14 mouse cellular contexts compared by ENCODE assay signal in the genomic region with DNA sequence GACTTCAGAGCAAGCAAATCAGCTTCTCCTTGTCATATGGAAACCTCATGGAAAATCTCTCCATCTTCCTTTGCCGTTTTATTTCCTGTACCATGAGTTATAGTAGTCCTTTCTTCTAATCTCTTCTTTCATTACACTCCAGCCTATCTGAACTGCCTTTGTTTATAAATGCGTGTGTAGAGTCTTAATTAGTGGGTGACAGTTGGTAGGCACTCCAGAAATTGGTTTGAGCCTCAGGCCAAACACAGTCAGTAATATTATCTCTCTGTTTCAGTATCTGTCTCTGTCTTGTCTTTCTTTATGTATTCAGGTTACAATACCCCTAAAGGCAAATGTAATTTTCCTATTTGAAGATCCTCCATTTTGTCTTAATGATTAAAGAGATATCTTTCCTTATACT.
"Had no signal": no experiment of that assay in that cellular context is flagged by ENCODE, and none has a peak within 500 bp of the region (broad histone marks: within the 10 kb centered on the region; RNA-seq: fewer than 3 reads in every experiment).

No protein-coding gene starts in this region.

- H3K36me3 ChIP-seq: kidney, embryonic 15.5 days; limb, embryonic 15.5 days; liver, embryonic 12.5 days; midbrain, embryonic 12.5 days had no signal

- H3K9ac ChIP-seq: kidney, embryonic 15.5 days; limb, embryonic 15.5 days; liver, embryonic 12.5 days; lung, embryonic 14.5 days; midbrain, embryonic 12.5 days had no signal

- H3K27ac ChIP-seq: kidney, embryonic 15.5 days; limb, embryonic 15.5 days; liver, embryonic 12.5 days; midbrain, embryonic 12.5 days had no signal

- H3K4me2 ChIP-seq: kidney, embryonic 15.5 days; limb, embryonic 15.5 days; liver, embryonic 12.5 days; lung, embryonic 14.5 days; midbrain, embryonic 12.5 days had no signal

- H3K27me3 ChIP-seq: kidney, embryonic 15.5 days; limb, embryonic 15.5 days; liver, embryonic 12.5 days; midbrain, embryonic 12.5 days had no signal

- H3K9me3 ChIP-seq: kidney, embryonic 15.5 days; limb, embryonic 15.5 days; liver, embryonic 12.5 days; midbrain, embryonic 12.5 days had no signal

- DNase-seq: kidney, adult 2 months; kidney, postnatal 36 days; layer of hippocampus, adult 9-11 months; layer of hippocampus, postnatal 36 days; lung, embryonic 14.5 days; lung, postnatal 10 days; lung, postnatal 4 days; thymus, adult 18-20 months; thymus, postnatal 14 days had no signal

- H3K4me3 ChIP-seq: kidney, embryonic 15.5 days; limb, embryonic 15.5 days; liver, embryonic 12.5 days; midbrain, embryonic 12.5 days had no signal

- ATAC-seq: intestine, embryonic 16.5 days; liver, embryonic 12.5 days had no signal

- H3K4me1 ChIP-seq: kidney, embryonic 15.5 days; limb, embryonic 15.5 days; liver, embryonic 12.5 days had no signal
